Mouse (Mus musculus): ENCODE data around the gene Bpi.

Bpi gene

DNA sequence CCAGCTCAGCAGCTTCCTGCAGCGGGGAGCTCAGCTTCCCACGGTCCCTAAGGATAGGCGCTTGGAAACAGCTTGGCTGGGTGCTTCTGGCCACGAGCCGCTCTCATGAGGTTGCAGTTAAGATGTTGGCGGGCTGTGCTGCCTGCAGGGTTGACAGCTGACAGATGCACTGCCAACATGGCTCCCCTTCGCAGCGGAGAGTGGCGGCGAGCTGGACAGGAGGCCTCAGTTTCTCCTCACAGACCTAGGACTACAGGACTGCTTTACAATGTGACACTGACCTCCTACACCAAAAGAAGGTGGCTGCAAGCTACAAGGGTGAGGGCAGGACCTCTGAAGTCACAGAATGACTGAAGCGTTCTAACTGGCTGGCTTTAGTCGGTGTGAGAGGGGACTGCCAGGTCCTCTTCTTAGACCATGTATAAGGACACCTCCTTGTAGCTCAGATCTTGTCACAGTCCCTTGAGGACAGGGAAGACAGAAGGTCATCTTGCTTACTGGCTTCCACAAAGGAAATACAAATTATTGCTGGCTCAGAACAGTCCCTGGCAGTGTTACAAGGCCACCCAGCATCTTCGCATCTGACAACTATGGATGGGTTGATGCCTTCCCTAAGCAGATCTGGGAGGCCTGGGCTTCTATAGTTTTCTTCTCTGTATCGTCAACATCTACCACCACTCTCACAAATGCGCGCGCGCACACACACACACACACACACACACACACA is 15.6 kb upstream of the Bpi start:
- no peak for DNase-seq (ENCODE audit: low spot score)

DNA sequence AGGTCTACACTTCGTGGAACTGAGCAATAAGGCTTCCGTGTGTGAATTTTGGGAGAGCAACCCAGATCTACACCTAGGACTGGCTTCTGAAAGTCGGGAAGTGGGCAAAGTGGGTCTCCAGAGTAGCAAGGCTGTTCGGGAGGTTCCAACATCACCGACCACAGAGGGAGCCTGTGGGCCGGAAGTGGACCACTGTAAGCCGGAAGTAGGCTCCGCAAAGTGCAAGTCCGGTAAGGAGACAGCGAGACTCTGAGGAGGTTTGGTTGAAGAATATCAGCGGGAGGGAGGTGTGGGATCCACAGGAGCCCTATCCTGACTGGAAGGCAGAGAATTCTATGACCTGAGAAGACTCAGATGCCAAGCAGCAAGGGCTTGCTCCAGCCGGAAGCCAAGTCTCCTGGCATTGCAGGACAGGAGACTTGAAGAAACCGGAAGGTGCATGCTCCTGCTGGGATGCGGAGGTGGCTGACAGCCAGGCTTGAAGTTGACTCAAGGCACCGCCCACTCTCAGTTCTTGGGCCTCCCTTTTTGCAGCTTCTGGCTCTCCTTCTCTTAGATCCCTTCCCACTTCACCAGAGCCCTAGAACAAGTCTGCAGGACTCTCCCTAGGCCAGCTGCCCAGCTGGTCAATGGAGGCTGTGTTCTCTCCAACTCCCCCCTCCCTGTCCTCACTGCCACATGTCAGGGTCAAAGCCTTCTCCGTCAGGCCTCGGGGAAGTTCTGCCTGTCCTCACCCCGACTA is 14.6 kb upstream of the Bpi start:
- peak; percentile 28 for DNase-seq (ENCODE audit: low spot score)

GRCm38 (mm10) chr2:158245072-158245817 is 12.6 kb upstream of the Bpi start:
- no peak for DNase-seq (ENCODE audit: low spot score)

DNA sequence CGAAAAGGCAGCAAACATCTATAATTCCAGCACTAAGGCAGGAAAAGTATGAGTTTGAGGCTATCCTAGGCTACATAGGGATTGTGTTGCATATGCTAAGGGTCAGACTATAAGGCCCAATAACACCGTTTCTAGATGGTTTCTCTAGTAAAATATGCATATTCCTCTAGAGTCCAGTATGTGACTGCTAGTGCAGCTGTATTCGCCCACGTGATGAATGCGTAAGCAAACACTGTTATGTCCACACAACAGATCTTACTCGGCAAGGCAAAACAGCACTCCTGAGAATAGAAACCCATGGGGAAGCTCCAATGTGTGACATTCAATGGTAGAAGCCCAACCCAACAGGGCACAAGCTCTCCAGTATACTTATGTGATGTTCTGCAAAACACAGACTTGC is 10.0 kb upstream of the Bpi start:
- DNase-seq (ENCODE audit: low spot score): no peak

DNA sequence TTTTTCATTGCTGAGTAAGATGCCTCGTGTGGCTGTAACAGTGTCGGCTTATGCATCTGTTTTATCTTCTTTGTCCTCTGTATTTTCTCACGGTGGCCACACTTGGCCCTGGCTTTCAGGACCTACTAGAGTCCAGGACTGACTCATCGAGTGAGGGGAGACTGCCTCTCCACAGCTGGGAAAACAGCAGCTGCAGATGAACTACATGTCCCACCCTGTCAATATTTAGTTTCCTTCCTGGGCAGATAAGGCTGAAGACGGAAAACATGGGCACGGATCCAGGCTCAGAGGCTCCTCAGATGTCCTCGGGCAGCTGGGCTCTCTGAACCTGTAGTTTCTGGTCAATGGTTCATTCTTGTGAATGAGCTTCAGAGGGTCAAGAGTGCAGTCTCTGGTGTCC is 9.6 kb upstream of the Bpi start:
- no peak for DNase-seq (ENCODE audit: low spot score)

DNA sequence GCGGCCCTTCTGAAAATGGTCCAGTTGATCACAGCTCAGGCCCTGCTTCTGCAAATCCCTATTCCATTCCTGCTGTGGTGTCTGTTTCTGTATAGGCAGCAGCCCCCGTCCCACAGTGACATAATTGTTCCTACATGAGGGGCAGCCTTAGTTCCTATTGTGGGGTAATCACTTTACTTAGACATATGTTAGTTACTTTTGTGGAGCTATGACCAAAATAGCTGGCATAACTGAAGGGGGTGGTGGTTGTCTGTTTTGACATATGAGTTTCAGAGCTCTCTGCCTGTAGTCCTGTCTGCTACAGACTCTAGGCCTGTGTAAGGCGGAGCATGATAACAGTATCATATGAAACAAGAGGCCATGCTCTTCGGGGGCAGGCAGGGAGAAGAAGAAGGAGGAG is 7.3 kb upstream of the Bpi start:
- DNase-seq (ENCODE audit: low spot score): no peak

GRCm38 (mm10) chr2:158253806-158254205 is 4.1 kb upstream of the Bpi start:
- no peak for DNase-seq (ENCODE audit: low spot score)

DNA sequence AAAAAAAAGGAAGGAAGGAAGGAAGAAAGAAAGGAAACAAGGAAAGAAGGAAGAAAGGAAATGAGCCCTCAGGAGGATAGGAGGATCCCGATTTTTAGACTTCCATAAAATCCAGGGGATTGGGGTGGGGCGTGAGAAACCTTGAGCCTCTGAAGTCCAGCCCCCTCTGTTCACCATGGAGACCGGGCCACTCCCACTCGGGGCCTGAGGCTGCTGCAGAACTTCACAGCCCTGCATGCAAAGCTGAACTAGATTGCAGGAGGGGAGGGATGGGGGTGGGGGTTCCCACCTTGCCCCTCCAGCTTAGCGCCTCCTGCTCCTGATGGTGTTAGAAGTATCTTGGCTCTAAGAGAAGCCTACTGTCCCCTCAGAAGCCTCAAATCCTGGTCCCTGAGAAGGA is 1.0 kb upstream of the Bpi start:
- DNase-seq (ENCODE audit: low spot score): no peak

DNA sequence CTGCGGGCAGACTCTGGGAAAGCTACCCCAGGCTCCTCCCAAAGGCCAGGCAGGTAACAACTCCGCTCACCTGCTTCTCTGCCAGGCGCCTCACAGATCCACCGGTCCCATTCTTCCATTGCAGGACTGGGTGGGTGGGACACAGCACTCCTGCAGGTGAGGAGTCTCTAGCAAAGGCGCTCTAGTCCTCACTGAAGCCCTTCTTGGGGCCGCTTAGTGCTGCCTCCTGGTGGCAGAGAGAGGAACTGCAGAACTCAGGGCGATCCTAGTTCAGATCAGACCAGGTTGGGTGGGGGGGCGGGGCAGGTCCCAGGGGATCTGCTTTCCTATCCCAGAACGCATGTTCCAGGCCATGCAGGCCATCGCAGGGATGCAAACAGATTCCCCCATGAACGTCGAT is 887 bp downstream of the Bpi start:
- no peak for DNase-seq (ENCODE audit: low spot score)

- no peak for DNase-seq (ENCODE audit: low spot score)
These were observed 1.6 kb downstream of the Bpi start for GRCm38 (mm10) chr2:158259498-158259897.

DNA sequence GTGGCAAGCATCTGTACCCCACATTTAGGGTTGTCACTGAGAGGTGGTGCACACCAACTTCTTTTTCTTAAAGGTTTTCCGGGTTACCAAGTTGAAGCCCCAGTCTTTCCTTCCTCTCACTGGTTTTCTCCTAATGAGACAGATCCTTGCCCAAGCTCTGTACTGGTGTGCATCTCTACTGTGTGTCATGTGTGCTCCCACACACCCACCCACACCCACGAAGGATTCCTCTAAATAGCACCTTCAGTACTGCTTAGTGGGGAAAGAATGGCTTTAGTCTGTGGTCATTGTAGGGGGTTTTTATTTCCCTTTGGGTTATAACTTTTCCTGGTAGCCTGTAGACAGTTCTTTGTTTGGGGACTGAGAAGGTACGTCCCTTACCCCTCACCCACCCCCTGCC is 7.0 kb downstream of the Bpi start:
- no peak for DNase-seq (ENCODE audit: low spot score)

- no peak for DNase-seq (ENCODE audit: low spot score)
These were observed 12.1 kb downstream of the Bpi start for GRCm38 (mm10) chr2:158270017-158270416.

GRCm38 (mm10) chr2:158273646-158274045 is 15.8 kb downstream of the Bpi start:
- DNase-seq (ENCODE audit: low spot score): no peak

DNA sequence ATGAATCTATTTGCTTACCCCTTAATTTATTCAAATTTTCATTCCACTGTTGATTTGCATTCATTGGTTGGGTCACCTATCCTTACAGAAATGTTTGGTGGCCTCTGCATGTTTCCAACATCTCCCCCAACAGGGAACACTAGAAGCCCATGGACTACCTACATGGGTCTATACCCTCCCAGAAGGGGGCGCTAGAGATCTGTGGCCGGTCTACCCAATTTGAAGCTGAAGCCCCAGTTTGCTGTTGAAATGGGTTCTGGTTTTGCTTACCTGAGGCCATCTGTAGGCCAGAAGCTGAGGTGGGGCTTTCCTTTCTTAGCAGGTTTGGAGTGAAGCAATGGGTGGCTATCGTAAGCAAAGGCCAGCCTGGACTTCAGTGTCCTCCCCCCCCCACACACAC is 17.5 kb downstream of the Bpi start:
- no peak for DNase-seq (ENCODE audit: low spot score)

GRCm38 (mm10) chr2:158275811-158276210 is 17.9 kb downstream of the Bpi start:
- DNase-seq (ENCODE audit: low spot score): no peak

DNA sequence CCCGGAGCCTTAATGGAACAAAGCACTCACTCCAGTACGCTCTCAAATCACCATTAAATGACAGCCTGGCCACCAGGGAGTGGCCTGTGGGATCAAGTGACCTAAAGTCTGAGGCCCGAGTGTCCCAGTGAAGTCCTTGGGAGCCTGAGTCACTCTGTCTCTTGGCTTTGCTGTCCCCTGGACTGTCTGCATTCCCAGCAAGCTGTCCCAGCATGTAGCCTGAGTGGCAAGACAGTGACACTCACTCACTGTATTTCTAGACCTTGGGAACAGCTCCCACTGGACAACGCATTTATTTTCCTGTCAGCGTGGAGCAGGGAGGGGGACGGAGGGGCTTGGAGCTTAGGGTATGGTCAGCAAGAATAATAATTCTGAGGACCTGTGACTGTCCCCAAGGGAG is 18.6 kb downstream of the Bpi start:
- DNase-seq (ENCODE audit: low spot score): no peak

DNA sequence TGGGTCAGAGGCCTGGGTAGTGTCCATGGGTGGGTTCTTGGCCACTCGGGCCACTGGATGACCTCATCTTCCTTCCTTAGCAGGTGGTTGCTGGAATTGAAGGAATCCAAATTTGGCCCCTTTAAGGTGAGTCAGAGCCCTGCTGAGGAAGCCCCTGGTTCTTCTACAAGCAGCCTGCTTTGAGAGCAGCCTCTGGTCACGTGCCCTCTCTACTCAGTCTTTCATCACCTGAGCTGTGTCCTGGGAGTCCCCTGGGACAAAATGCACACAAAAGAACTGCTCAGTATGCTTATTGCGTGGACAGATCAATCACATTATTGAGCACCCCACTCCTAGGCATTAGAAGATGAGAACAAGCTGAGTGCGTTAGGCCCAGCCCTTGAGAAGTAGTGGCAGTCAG is 19.0 kb downstream of the Bpi start:
- no peak for DNase-seq (ENCODE audit: low spot score)

- no peak for DNase-seq (ENCODE audit: low spot score)
These were observed 21.8 kb downstream of the Bpi start for GRCm38 (mm10) chr2:158279656-158280055.

- DNase-seq (ENCODE audit: low spot score): no peak
These were observed 23.8 kb downstream of the Bpi start for GRCm38 (mm10) chr2:158281497-158282205.

DNA sequence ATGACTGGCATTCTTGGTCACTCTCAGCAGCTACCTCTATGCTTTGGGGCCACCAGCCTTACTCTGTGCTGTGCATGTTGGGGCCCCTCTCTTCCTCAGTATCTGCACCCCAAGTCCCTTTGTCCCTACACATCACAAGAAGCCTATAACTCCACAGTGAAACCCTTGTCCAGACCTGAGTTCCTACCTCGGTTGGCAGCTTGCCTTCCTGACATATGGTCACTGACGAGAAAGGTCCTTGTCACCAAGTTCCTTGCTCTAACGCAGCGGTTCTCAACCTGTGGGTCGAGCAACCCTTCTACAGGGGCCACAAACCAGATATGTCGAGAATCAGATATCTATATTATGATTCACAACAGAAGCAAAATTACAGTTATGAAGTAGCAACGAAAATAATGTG is 25.2 kb downstream of the Bpi start:
- DNase-seq (ENCODE audit: low spot score): no peak

GRCm38 (mm10) chr2:158283771-158284170 is 25.9 kb downstream of the Bpi start:
- DNase-seq (ENCODE audit: low spot score): no peak

DNA sequence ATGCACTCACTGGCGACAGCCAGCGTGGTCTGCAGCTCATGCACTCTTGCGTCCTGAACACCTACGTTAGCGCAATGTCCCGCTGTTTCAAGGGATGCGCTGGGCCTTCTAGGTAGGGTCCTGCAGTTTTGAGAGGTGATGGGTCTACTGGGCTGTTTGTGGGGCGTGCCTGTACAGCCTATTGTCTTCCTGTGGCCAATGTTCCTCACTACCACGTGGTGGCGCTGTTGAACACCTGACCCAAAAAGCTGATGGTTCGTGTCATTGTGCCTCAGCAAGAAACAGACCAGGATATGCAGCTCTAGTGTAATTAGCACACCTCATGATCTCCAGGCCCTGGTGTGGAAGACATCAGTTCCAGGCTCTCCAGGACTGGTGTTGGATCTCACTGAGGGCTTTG is 26.7 kb downstream of the Bpi start:
- DNase-seq (ENCODE audit: low spot score): no peak

DNA sequence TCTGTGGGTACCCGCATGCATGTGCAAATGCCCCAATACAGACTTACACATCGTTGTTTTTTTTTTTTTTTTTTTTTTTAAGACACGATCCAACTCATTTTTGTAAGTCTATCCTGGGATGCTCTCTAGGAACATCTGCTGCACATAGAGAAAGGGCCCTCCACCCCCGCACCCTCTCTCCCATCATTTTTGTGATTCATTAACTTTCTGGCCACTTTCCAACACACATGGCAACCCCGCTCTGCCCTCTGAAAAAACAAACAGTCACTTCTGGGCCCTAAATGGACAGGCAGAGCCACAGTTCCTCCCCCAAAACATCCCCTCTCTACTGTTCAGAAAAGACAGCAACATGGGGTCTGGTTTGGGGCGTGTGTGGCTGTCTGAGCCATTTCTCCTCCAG is 27.8 kb downstream of the Bpi start:
- no peak for DNase-seq (ENCODE audit: low spot score)

Data from left cerebral cortex, adult 11 months (tissue).